Mouse (Mus musculus): Measurements from ENCODE around the gene Acad11.

- TF ChIP-seq POLR2A (IDR thresholded peaks at IDR 0.05; ENCODE audit: control insufficient read depth, low read depth, low read length) (no peak), CTCF (IDR thresholded peaks at IDR 0.05; ENCODE audit: control insufficient read depth, insufficient read depth, insufficient replicate concordance, low read depth, low read length) (no peak)
These were observed 88.9 kb downstream of the Acad11 start for GRCm38 (mm10) chr9:104152121-104152520.
